Mouse (Mus musculus) hindbrain, postnatal 0 days (tissue): Measurements from ENCODE around the gene Arhgap22. TPM values are rescaled to one million over a fixed set of nuclear protein-coding genes. Genes with fewer than 3 reads are reported as not detected.

Source experiments
- ATAC-seq: fragments of 200-750 bp; cut with Nextera tagmentation; 2 replicates; pipeline ENCODE4 v1.8.0; 2017; ENCODE audit warnings: mild to moderate bottlenecking, moderate TSS enrichment, moderate library complexity
- DNase-seq: peaks from one replicate; pipeline ENCODE4 v3.0.0-alpha.2; 2015; ENCODE audit warnings: low spot score
- H3K27ac ChIP-seq: fragments of 300-500 bp; sonication (generic); 2 replicates; pipeline ENCODE4 v1.5.1; 2014; ENCODE audit warnings: mild to moderate bottlenecking
- H3K27me3 ChIP-seq: fragments of 300-500 bp; sonication (generic); 2 replicates; pipeline ENCODE4 v1.6.1; 2014; ENCODE audit warnings: low read length, mixed read lengths; ENCODE audit not compliant: insufficient read depth
- H3K36me3 ChIP-seq: fragments of 300-500 bp; sonication (generic); 2 replicates; pipeline ENCODE4 v1.6.1; 2014; ENCODE audit warnings: low read length, mixed read lengths; ENCODE audit not compliant: insufficient read depth
- H3K4me1 ChIP-seq: fragments of 300-500 bp; sonication (generic); 2 replicates; pipeline ENCODE4 v1.6.1; 2014; ENCODE audit warnings: antibody characterized with exemption, low read length, mixed read lengths; ENCODE audit not compliant: insufficient read depth
- H3K4me2 ChIP-seq: fragments of 300-500 bp; sonication (generic); 2 replicates; pipeline ENCODE4 v1.6.1; 2014; ENCODE audit warnings: low read depth, mild to moderate bottlenecking, low read length, moderate library complexity, mixed read lengths
- H3K4me3 ChIP-seq: fragments of 300-500 bp; sonication (generic); 2 replicates; pipeline ENCODE4 v1.5.1; 2014; ENCODE audit warnings: low read length
- H3K9ac ChIP-seq: fragments of 300-500 bp; sonication (generic); replicated peaks from 2 replicates; pipeline ENCODE4 v1.6.1; 2014; ENCODE audit warnings: mild to moderate bottlenecking, low read length, moderate library complexity, mixed read lengths
- H3K9me3 ChIP-seq: fragments of 300-500 bp; sonication (generic); 2 replicates; pipeline ENCODE4 v1.6.1; 2016; ENCODE audit warnings: low read length, mixed read lengths
- CTCF ChIP-seq: IDR thresholded peaks from 2 replicates; pipeline ENCODE4 v1.5.1; 2016; ENCODE audit warnings: antibody characterized with exemption, control low read depth, low read depth
- WGBS: fragments of 180-500 bp; shearing (Covaris S2); extraction: QIAGEN DNeasy Blood & Tissue Kit; methylation state at CpG from one replicate; pipeline ENCODE4 v1.1.7; 2014; 5-methylcytosine and 5-hydroxymethylcytosine counted together
- polyA plus RNA-seq: library from polyadenylated mRNA; unstranded; fragments of >200 nt; fragmentation: Nextera tagmentation; extraction: Ambion mirVana; gene quantifications from 2 replicates; pipeline ENCODE4 v1.2.1, GENCODE M21; 2015
- total RNA-seq: library from RNA; depleted of rRNA; stranded (reverse); fragments of >200 nt; gene quantifications from 2 replicates; pipeline ENCODE4 v1.2.3, GENCODE M21; 2014; rRNA removed

Arhgap22 gene
- total and polyA plus RNA-seq, 2 experiments from 2014 or later: 4.4 to 5.0 TPM

GRCm38 (mm10) chr14:33398065-33398860 is 184.4 kb downstream of the Arhgap22 start:
- TF ChIP-seq CTCF: no peak
- no peaks in the 10 kb centered on the region for H3K4me1 ChIP-seq
- H3K4me2 ChIP-seq: no peak overlapping the region
- no peak overlapping the region for H3K27ac ChIP-seq
- no peak for DNase-seq
- no peaks in the 10 kb centered on the region for H3K9me3 ChIP-seq
- H3K4me3 ChIP-seq: no peak overlapping the region
- H3K27me3 ChIP-seq: no peaks in the 10 kb centered on the region
- no peak overlapping the region for H3K9ac ChIP-seq
- H3K36me3 ChIP-seq: no peaks in the 10 kb centered on the region
- no peak for ATAC-seq
- 86% methylated on average over 5 of the region's 5 CpGs for WGBS

DNA sequence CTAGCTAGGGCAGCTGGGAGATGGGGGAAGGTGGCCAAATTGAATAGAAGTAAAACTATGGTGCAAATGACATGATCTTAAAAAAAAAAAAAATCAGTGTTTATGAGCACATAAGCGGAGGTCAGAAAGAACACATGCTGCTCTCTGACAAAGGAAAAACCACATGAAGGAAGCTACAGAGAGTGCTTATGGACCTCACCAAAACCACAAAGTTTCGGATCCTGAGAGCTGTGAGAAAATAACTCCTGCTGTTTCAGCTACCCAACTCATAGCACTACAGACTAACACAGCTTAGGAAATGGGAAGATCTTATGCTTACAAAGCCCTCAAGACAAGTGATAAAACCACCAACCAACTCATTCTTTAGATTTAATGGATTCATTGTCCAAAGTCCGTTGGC is 186.2 kb downstream of the Arhgap22 start:
- H3K27me3 ChIP-seq: no peaks in the 10 kb centered on the region
- DNase-seq: no peak
- no peak for ATAC-seq
- no peak overlapping the region for H3K4me2 ChIP-seq
- WGBS: 78% methylated on average over 3 of the region's 3 CpGs
- H3K36me3 ChIP-seq: no peaks in the 10 kb centered on the region
- TF ChIP-seq CTCF: no peak
- no peaks in the 10 kb centered on the region for H3K9me3 ChIP-seq
- H3K27ac ChIP-seq: no peak overlapping the region
- no peak overlapping the region for H3K4me3 ChIP-seq
- no peak overlapping the region for H3K9ac ChIP-seq
- no peaks in the 10 kb centered on the region for H3K4me1 ChIP-seq

DNA sequence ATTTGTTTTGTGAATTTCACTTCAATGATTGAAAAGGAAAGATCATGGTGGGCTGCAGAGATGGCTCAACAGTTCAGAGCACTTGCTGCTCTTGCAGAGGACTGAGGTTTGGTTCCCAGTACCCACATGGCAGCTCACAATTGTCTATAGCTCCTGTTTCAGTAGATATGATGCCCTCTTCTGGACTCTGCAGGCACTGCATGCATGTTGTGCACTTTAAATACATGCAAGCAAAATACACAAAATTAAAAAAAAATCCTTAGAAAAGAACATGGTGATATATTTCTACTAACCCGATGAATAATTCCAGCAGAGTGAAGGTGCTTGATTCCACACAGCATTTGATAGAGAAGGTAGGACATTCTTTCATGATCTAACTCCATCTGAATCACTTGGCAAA is 188.5 kb downstream of the Arhgap22 start:
- no peak overlapping the region for H3K9ac ChIP-seq
- no peaks in the 10 kb centered on the region for H3K4me1 ChIP-seq
- WGBS: 98% methylated on average over 1 of the region's 1 CpGs
- H3K4me3 ChIP-seq: no peak overlapping the region
- TF ChIP-seq CTCF: peak; percentile 14; the same call in 1 of the 2 replicates
- H3K4me2 ChIP-seq: no peak overlapping the region
- no peaks in the 10 kb centered on the region for H3K9me3 ChIP-seq
- H3K27me3 ChIP-seq: no peaks in the 10 kb centered on the region
- DNase-seq (no peak), ATAC-seq (no peak)
- no peaks in the 10 kb centered on the region for H3K36me3 ChIP-seq
- no peak overlapping the region for H3K27ac ChIP-seq

GRCm38 (mm10) chr14:33415746-33416145 is 201.9 kb downstream of the Arhgap22 start:
- H3K4me1 ChIP-seq: no peaks in the 10 kb centered on the region
- ATAC-seq (no peak), DNase-seq (no peak)
- no peak overlapping the region for H3K27ac ChIP-seq
- no peaks in the 10 kb centered on the region for H3K27me3 ChIP-seq
- H3K9me3 ChIP-seq: no peaks in the 10 kb centered on the region
- no peak overlapping the region for H3K4me3 ChIP-seq
- WGBS: 87% methylated on average over 1 of the region's 1 CpGs
- TF ChIP-seq CTCF: no peak
- no peak overlapping the region for H3K9ac ChIP-seq
- H3K4me2 ChIP-seq: no peak overlapping the region
- no peaks in the 10 kb centered on the region for H3K36me3 ChIP-seq

GRCm38 (mm10) chr14:33418311-33418909 is 204.6 kb downstream of the Arhgap22 start:
- no peaks in the 10 kb centered on the region for H3K27me3 ChIP-seq
- DNase-seq (no peak), ATAC-seq (no peak)
- H3K9me3 ChIP-seq: no peaks in the 10 kb centered on the region
- TF ChIP-seq CTCF: no peak
- no peaks in the 10 kb centered on the region for H3K4me1 ChIP-seq
- H3K4me3 ChIP-seq: no peak overlapping the region
- H3K27ac ChIP-seq: no peak overlapping the region
- 92% methylated on average over 3 of the region's 3 CpGs for WGBS
- H3K4me2 ChIP-seq: no peak overlapping the region
- H3K36me3 ChIP-seq: no peaks in the 10 kb centered on the region
- no peak overlapping the region for H3K9ac ChIP-seq

Other genes starting within 250 kb of the Arhgap22 start
- 0.63 TPM in 1 of 2 replicates, not detected in the other for gene Lrrc18, start 222.6 kb upstream of the Arhgap22 start, total RNA-seq
- gene Lrrc18, start 222.6 kb upstream of the Arhgap22 start, polyA plus RNA-seq: 0.61 and 0.67 TPM in 2 replicates
- 0.43 and 0.89 TPM in 2 replicates for gene Wdfy4, start 28.5 kb upstream of the Arhgap22 start, total RNA-seq
- gene Wdfy4, start 28.5 kb upstream of the Arhgap22 start, polyA plus RNA-seq: 0.11 and 0.13 TPM in 2 replicates
- gene Mapk8, start 233.1 kb downstream of the Arhgap22 start, total RNA-seq: 67.0 and 92.9 TPM in 2 replicates
- 30.6 and 30.8 TPM in 2 replicates for gene Mapk8, start 233.1 kb downstream of the Arhgap22 start, polyA plus RNA-seq